Mouse (Mus musculus): ENCODE measurements around the gene Eml1.
"Not testable (repeated sequence)": the region's sequence is repeated elsewhere in the genome, so short reads cannot be mapped to it uniquely, and the experiment has no call there.

Eml1 gene

GRCm38 (mm10) chr12:108474440-108474839 lies 103.7 kb downstream of the Eml1 start:
- in situ Hi-C loops (cut with MboI) = no loop called here

DNA sequence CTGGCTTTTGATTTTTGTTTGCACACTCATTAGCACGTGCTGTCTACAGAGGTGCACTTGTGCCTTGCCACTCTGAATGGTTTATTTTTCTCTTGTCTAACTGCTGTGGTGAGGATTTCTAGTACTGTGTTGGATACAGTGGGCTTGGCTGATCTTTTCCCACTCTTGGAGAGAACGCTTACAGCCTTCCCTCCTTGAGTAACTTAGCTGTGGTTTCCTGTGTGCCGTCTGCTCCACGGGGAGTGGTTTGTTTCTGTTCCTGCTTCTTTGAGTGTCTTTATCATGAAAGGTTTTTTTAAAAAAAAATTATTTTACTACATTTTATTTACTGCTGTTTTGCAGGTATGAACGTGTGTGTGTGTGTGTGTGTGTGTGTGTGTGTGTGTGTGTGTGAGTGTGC lies 108.0 kb downstream of the Eml1 start:
- in situ Hi-C loops (cut with MboI) = no loop called here

DNA sequence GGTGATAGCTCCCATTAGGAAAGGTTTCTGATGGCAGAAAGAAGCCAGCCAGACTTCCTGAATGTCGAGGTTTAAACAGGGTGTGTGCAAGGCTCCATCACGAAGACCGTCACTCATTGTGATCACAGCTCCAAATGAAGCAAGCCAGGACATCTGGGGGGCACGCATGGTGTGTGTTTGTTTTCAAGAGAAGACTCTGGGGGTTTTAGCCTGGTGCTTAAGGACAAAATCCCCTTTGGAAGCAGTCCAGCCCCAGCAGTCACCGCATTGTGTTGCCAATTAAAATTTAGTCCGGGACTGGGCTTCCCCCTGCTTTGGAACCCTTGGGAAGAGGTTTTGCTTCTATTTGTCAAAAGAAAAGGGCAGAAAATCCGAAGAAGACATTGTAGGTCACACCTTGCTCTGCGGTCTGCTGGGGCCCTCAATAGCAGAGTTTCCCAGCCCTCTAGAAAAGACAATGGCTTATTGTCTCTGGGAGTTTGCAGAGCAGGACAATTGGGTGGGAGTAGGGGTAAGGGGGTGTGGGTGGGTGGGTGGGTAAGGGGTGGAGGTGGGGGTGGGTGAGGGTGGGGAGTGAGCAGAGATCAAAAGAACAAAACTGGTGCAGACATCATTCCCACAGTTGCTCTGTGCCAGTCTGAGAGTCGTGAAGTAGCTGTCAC lies 110.1 kb downstream of the Eml1 start:
- in situ Hi-C loops (cut with MboI) = no loop called here

GRCm38 (mm10) chr12:108489076-108489475 lies 118.3 kb downstream of the Eml1 start:
- in situ Hi-C loops (cut with MboI) = no loop called here

- in situ Hi-C loops (cut with MboI) = no loop called here
Observed at GRCm38 (mm10) chr12:108489741-108490140, 119.0 kb downstream of the Eml1 start.

DNA sequence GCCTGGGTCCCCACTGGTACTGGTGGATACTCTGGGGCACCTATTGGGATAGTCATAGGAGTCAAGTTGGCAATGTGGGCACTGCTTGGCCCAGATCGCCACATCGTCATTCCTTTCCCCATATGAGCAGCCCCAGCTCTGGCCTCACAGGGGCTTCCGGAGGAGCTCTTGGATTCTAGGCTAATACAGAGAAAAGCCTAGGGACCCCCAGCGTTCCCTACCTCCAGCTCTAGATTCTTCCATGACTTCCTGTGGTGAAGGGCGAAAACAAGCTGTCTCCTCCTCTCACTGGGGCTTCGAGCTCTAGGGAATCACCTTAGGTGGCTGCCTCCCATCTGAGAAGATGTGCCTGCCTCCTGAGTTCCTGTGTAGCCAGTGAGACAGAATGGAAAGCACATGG lies 119.6 kb downstream of the Eml1 start:
- in situ Hi-C loops (cut with MboI) = no loop called here

GRCm38 (mm10) chr12:108490954-108491353 lies 120.2 kb downstream of the Eml1 start:
- in situ Hi-C loops (cut with MboI) = no loop called here

DNA sequence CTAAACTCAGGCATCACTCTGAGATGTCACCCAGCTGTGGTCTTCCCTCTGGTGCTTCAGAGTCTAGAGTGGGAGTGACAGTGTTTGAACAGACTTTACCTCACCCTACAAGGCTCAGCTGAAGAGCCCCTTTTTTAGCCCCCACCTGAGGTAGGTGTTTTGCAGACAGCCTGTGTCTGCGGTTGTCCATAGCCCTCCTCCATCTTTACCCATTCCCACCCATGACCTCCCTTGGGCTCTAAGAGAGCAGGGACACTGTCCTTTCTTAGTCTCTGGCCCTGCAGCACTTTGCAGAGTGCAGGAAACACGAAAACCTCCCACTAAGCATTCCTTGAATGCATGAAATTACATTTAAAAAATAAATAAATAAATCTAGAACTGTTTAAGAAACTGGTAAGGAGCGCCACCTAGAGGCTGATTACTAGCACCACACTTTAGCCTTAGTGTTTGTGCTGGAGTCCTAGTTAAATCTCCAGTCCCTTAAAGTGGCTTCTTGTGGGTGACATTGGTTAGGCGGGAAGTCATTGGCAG lies 123.3 kb downstream of the Eml1 start:
- in situ Hi-C loops (cut with MboI) = no loop called here

GRCm38 (mm10) chr12:108495455-108496235 lies 124.9 kb downstream of the Eml1 start:
- in situ Hi-C loops (cut with MboI) = no loop called here

DNA sequence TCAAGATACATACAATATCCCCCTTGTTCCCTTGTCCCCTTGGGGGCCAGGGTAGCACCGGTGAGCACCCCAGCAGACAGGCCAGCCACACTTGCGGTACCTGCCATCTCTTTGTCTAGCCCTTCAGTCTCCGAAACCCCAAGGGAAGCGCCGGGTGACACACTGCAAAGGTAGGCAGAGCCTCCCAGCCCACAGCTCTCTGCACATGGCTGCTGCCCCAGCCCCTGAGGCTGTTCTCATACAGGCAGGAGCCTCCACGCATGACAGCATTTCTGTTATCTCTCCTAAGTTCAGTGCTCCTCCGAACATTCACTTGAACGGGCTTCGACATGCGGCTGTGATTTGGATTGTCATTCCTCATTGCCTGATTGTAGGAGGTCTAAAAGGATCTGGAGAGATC lies 132.3 kb downstream of the Eml1 start:
- in situ Hi-C loops (cut with MboI) = no loop called here

- in situ Hi-C loops (cut with MboI) = no loop called here
Observed at GRCm38 (mm10) chr12:108503582-108503981, 132.8 kb downstream of the Eml1 start.

DNA sequence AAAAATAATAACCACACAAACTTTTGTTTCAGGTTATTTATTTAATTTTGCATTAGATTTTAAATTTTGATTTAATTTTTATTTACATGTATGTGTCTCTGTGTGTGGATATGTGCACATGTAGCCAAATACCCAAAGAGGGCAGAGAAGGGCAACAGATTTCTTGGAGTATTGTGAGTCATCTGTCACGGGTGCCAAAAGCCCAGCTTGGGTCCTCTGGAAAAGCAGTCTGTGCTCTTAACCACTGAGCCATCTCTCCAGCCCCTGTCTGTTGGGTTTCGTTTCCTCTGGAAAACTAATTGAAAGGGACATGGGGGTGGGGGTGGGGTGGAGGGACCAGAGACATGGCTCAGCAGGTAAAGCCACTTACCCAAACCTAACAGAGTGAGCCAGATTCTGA lies 135.1 kb downstream of the Eml1 start:
- in situ Hi-C loops (cut with MboI) = no loop called here

DNA sequence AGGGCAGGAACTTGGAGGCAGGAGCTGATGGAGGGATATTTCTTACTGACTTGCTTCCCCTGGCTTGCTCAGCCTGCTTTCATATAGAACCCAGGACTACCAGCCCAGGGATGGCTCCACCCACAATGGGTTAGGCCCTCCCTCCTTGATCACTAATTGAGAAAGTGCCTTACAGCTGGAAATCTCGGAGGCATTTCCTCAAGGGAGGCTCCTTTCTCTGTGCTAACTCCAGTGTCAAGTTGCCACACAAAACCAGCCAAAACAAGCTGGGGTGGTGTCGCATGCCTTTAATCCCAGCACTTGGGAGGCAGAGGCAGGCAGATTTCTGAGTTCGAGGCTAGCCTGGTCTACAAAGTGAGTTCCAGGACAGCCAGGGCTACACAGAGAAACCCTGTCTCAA lies 136.3 kb downstream of the Eml1 start:
- in situ Hi-C loops (cut with MboI) = not testable (repeated sequence)

DNA sequence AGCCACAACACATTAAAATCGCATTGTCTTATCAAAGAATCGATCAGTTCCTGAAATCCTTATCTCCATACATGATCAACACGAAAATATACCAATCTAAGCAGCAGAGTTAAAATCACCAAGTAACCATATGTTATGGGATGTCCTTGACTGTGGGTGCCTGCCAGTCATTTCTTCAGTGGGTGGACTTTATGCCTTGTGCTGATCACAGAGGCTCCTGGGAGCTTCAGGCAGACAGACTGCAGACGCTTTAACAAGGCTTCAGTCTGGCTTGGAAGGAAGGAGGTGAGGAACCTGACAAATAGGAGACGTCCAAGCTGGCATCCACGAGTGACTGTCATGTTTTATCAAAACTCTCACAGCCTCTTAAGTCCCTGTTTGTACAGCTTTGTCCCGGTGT lies 139.8 kb downstream of the Eml1 start:
- in situ Hi-C loops (cut with MboI) = no loop called here

DNA sequence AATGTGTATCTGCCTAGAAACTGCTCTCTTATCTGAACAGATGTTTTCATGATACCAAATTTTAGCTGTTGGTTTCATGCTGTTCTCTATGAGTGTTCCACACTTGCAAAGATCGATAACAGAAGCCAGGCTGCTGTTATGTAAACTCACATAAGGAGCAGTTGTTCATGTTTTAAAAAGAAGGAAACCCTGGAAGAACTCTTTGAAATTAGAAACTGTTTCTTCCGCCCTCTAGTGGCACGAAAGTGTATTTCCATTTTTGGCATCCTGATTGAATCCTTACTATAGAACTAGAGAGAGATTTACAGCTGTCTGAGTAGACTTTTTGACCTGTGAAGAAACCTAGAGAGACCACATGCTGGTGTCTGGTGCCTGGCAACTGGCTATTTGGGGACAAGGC lies 140.3 kb downstream of the Eml1 start:
- in situ Hi-C loops (cut with MboI) = no loop called here

GRCm38 (mm10) chr12:108515464-108515863 lies 144.7 kb downstream of the Eml1 start:
- in situ Hi-C loops (cut with MboI) = no loop called here

DNA sequence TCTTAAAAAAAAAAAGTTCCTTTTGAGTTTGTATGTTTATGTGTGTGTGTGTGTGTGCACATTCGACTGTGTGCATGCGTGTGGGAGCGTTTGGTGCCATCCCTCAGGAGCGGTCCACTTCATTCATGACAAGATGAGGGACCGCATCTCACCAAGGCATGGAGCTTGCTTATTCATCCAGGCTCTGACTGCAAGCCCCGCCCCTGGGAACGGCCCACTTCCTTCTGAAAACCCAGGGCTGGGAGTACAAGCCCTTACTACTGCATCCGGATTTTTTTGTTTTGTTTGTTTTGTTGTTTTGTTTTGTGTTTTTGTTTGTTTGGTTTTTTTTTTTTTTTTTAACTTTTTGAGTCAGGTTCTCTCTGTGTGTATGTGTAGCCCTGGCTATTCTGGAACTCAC lies 148.6 kb downstream of the Eml1 start:
- in situ Hi-C loops (cut with MboI) = no loop called here

DNA sequence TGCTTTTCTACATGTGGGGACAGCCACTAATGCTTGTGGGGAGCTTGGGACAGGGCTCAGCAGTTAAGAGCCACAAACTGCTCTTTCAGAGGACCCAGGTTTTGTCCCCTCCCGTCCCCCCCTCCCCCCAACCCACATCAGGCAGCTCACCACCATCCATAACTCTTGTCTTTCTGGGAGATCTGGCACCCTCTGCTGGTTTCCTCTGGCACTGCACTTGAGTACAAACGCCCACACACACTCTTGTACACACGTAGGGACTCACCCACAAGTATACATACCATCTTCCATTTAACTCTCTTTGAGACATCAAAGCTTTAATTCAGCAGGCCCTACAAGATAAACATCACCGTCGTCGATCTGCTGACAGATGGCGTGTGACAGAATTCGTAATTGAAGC lies 158.5 kb downstream of the Eml1 start:
- in situ Hi-C loops (cut with MboI) = no loop called here

DNA sequence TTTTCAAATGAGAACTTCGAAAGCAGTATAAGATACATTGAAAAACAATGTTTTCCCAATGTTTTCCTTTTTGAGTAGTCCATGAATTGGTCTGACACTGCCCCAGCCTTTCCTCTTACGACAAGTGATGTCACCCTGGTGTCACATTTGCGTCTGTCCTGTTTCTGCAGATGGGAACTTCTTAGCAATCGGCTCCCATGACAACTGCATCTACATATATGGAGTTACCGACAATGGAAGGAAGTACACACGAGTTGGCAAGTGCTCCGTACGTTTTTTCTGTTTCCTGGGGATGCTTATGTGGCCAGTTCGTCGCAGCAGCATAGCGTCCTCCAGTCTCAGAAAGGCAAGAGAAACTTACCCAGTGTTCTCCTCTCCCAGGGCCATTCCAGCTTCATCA lies 163.7 kb downstream of the Eml1 start:
- in situ Hi-C loops (cut with MboI) = no loop called here

- in situ Hi-C loops (cut with MboI) = no loop called here
Observed at GRCm38 (mm10) chr12:108536461-108536860, 165.7 kb downstream of the Eml1 start.

- in situ Hi-C loops (cut with MboI) = no loop called here
Observed at GRCm38 (mm10) chr12:108541088-108541487, 170.3 kb downstream of the Eml1 start.

- in situ Hi-C loops (cut with MboI) = no loop called here
Observed at GRCm38 (mm10) chr12:108546508-108547153, 175.9 kb downstream of the Eml1 start.
